Mouse (Mus musculus) liver, postnatal 0 days (tissue): ENCODE measurements around the gene Aggf1.

Source experiments
- CTCF ChIP-seq: sonication (generic); IDR thresholded peaks from 2 replicates; pipeline ENCODE4 v1.5.1; 2016; ENCODE audit warnings: antibody characterized with exemption, low read depth
- EP300 ChIP-seq: IDR thresholded peaks from 2 replicates; pipeline ENCODE4 v1.6.1; 2016; ENCODE audit warnings: antibody characterized with exemption, low read depth, mild to moderate bottlenecking

- TF ChIP-seq CTCF (no peak), EP300 (no peak)
Measured at GRCm38 (mm10) chr13:95382418-95382817, 7.3 kb upstream of the Aggf1 start.
